Mouse (Mus musculus) macrophage (primary cell): ENCODE results near the gene Rhox4b. TPM values are rescaled to one million over a fixed set of nuclear protein-coding genes. Genes with fewer than 3 reads are reported as not detected.
"Not testable (repeated sequence)": the region's sequence is repeated elsewhere in the genome, so short reads cannot be mapped to it uniquely, and the experiment has no call there.

Experiments used
- H3K27ac ChIP-seq: fragments of 350-480 bp; formaldehyde crosslinking; 2 replicates; pipeline ENCODE4 v1.9.0; 2021
- H3K36me3 ChIP-seq: fragments of 350-480 bp; formaldehyde crosslinking; 2 replicates; pipeline ENCODE4 v1.9.0; 2021; ENCODE audit errors: inconsistent target
- H3K4me3 ChIP-seq: fragments of 350-480 bp; formaldehyde crosslinking; 2 replicates; pipeline ENCODE4 v1.9.0; 2021; ENCODE audit errors: inconsistent target
- H3K79me2 ChIP-seq: fragments of 350-480 bp; formaldehyde crosslinking; 2 replicates; pipeline ENCODE4 v1.9.0; 2021; ENCODE audit errors: inconsistent target
- WGBS: methylation state at CpG from one replicate; pipeline ENCODE4 v1.1.7; 2026; ENCODE audit warnings: inconsistent platforms; ENCODE audit not compliant: missing documents; 5-methylcytosine and 5-hydroxymethylcytosine counted together
- polyA plus RNA-seq: library from polyadenylated mRNA; stranded (reverse); fragments of 250-400 nt; gene quantifications from 3 replicates; pipeline ENCODE4 v1.2.4, GENCODE M21; 2018; ENCODE audit warnings: inconsistent platforms
- total RNA-seq, 78 experiments: library from RNA; depleted of rRNA; stranded (reverse); fragments of 250-400 nt; gene quantifications; 1 replicate in 9 of 78; 2 replicates in 24 of 78; 3 replicates in 43 of 78; 4 replicates in 2 of 78; pipeline ENCODE4 v1.2.4; 2018; ENCODE audit warnings: inconsistent platforms in 56 of 78

Gene Rhox4b
- not detected for total RNA-seq (2018; cell fraction: chromatin; rRNA removed)
- not detected for total RNA-seq (2018; cell fraction: cytosol; rRNA removed)
- not detected for total RNA-seq (2018; cell fraction: nucleus; rRNA removed)
- not detected in 3 replicates for polyA plus RNA-seq

DNA sequence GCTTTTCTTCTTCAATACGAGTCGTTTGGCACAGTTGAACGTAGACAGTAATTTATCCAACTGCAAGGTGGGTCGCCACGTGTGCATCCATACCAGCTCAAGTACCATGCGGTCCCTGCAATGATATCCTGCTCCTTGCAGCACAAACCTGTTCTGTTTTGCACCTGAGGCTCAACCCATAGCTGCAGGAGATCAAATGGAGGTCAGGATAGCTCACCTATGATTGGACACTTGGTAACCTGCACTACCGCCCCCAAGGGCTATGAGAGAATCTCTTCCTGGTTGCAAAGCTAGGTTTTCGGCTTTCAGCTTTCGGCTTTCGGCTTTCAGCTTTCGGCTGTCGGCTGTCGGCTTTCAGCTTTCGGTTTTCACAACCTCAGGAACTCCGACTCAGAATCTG, at the start of gene Rhox4b:
Gene Rhox4b (plus strand): TSS at position 301 of the 400 bp plus-strand sequence.
- H3K4me3 ChIP-seq, H3K79me2 ChIP-seq, H3K36me3 ChIP-seq, H3K27ac ChIP-seq: not testable (repeated sequence)
- WGBS: 91% methylated on average over 6 of the region's 15 CpGs

DNA sequence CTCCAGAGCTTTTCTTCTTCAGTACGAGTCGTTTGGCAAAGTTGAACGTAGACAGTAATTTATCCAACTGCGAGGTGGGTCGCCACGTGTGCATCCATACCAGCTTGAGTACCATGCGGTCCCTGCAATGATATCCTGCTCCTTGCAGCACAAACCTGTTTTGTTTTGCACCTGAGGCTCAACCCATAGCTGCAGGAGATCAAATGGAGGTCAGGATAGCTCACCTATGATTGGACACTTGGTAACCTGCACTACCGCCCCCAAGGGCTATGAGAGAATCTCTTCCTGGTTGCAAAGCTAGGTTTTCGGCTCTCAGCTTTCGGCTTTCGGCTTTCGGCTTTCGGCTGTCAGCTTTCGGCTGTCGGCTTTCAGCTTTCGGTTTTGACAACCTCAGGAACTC, 41.7 kb upstream of the Rhox4b start, which contains the start of gene Rhox4a2:
Gene Rhox4a2 (plus strand): TSS at position 301 of the 400 bp plus-strand sequence.
- not testable (repeated sequence) for H3K36me3 ChIP-seq, H3K79me2 ChIP-seq, H3K27ac ChIP-seq, H3K4me3 ChIP-seq
- no CpG with 5 or more reads among the region's 16 CpGs for WGBS

GRCm38 (mm10) chrX:37411767-37412166, 20.5 kb upstream of the Rhox4b start, which contains the start of gene Rhox2b:
TSS of gene Rhox2b (plus strand) at chrX:37412067.
- not testable (repeated sequence) for H3K27ac ChIP-seq, H3K36me3 ChIP-seq, H3K4me3 ChIP-seq, H3K79me2 ChIP-seq
- no CpG with 5 or more reads among the region's 9 CpGs for WGBS

- not testable (repeated sequence) for H3K27ac ChIP-seq, H3K36me3 ChIP-seq, H3K4me3 ChIP-seq, H3K79me2 ChIP-seq
- no CpG with 5 or more reads among the region's 10 CpGs for WGBS
Measured at GRCm38 (mm10) chrX:37453380-37453779, 21.1 kb downstream of the Rhox4b start, which contains the start of gene Rhox2c. TSS of gene Rhox2c (plus strand) at chrX:37453680.

DNA sequence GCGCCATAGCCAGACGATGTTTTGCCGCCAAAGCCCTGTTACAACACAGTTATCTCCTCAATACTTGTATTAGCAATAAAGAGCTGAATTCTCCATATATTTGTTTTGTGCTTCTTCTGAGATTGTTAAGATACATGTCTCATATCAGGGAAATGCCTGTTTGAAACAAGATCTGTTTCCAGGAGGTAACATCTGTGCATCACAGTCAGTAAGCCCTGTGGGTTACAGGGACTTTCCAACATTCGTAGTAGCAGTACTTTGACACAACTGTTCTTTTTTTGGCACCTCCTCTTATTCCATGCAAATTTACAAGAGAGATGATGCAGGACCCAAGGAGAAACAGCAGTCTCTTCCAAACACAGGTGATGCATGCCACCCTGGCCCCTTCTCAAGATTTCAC, 26.0 kb downstream of the Rhox4b start, which contains the start of gene Rhox3c:
Gene Rhox3c (plus strand): TSS at position 301 of the 400 bp plus-strand sequence.
- H3K36me3 ChIP-seq, H3K27ac ChIP-seq, H3K79me2 ChIP-seq, H3K4me3 ChIP-seq: not testable (repeated sequence)
- no CpG with 5 or more reads among the region's 4 CpGs for WGBS

DNA sequence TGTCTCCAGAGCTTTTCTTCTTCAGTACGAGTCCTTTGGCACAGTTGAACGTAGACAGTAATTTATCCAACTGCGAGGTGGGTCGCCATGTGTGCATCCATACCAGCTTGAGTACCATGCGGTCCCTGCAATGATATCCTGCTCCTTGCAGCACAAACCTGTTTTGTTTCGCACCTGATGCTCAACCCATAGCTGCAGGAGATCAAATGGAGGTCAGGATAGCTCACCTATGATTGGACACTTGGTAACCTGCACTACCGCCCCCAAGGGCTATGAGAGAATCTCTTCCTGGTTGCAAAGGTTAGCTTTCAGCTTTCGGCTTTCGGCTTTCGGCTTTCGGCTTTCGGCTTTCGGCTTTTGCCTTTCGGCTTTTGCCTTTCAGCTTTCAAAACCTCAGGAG, 47.7 kb downstream of the Rhox4b start, which contains the start of gene Rhox4c:
Gene Rhox4c (plus strand): TSS at position 301 of the 400 bp plus-strand sequence.
- WGBS: 92% methylated on average over 12 of the region's 14 CpGs
- H3K27ac ChIP-seq, H3K36me3 ChIP-seq, H3K4me3 ChIP-seq, H3K79me2 ChIP-seq: not testable (repeated sequence)

Other genes with a start within 250 kb of the Rhox4b start
- 328 to 367 TPM (median 332 TPM) in 3 replicates for gene Ndufa1, start 241.3 kb upstream of the Rhox4b start, polyA plus RNA-seq
- gene Rnf113a1, start 241.2 kb upstream of the Rhox4b start, polyA plus RNA-seq: 1.6 to 2.0 TPM (median 1.7 TPM) in 3 replicates
- not detected in 3 replicates for gene Gm9, start 221.5 kb upstream of the Rhox4b start, polyA plus RNA-seq
- not detected in 3 replicates for gene Rhox1, start 210.2 kb upstream of the Rhox4b start, polyA plus RNA-seq
- not detected in 3 replicates for gene Rhox2a, start 187.5 kb upstream of the Rhox4b start, polyA plus RNA-seq
- not detected in 3 replicates for gene Rhox3a, start 182.6 kb upstream of the Rhox4b start, polyA plus RNA-seq
- not detected in 3 replicates for gene Rhox4a, start 167.2 kb upstream of the Rhox4b start, polyA plus RNA-seq
- not detected in 3 replicates for gene Rhox3a2, start 52.5 kb upstream of the Rhox4b start, polyA plus RNA-seq
- gene Rhox4a2, start 41.6 kb upstream of the Rhox4b start, polyA plus RNA-seq: not detected in 3 replicates
- not detected in 3 replicates for gene Rhox2b, start 20.4 kb upstream of the Rhox4b start, polyA plus RNA-seq
- gene Rhox2c, start 21.2 kb downstream of the Rhox4b start, polyA plus RNA-seq: not detected in 3 replicates
- gene Rhox3c, start 26.1 kb downstream of the Rhox4b start, polyA plus RNA-seq: not detected in 3 replicates
- gene Rhox4c, start 47.8 kb downstream of the Rhox4b start, polyA plus RNA-seq: not detected in 3 replicates
- not detected in 3 replicates for gene Rhox2d, start 60.9 kb downstream of the Rhox4b start, polyA plus RNA-seq
- not detected in 3 replicates for gene Rhox4d, start 81.9 kb downstream of the Rhox4b start, polyA plus RNA-seq
- not detected in 3 replicates for gene Rhox2e, start 98.0 kb downstream of the Rhox4b start, polyA plus RNA-seq
- not detected in 3 replicates for gene Rhox3e, start 109.5 kb downstream of the Rhox4b start, polyA plus RNA-seq
- gene Rhox4e, start 124.9 kb downstream of the Rhox4b start, polyA plus RNA-seq: not detected in 3 replicates
- gene Rhox2f, start 138.9 kb downstream of the Rhox4b start, polyA plus RNA-seq: not detected in 3 replicates
- gene Rhox3f, start 148.5 kb downstream of the Rhox4b start, polyA plus RNA-seq: not detected in 3 replicates
- gene Rhox4f, start 175.2 kb downstream of the Rhox4b start, polyA plus RNA-seq: not detected in 3 replicates
- gene Rhox3g, start 196.1 kb downstream of the Rhox4b start, polyA plus RNA-seq: not detected in 3 replicates
- gene Rhox2g, start 211.0 kb downstream of the Rhox4b start, polyA plus RNA-seq: not detected in 3 replicates
- gene Rhox4g, start 218.8 kb downstream of the Rhox4b start, polyA plus RNA-seq: not detected in 3 replicates
- not detected in 3 replicates for gene Rhox3h, start 236.3 kb downstream of the Rhox4b start, polyA plus RNA-seq
- gene Rhox2h, start 240.8 kb downstream of the Rhox4b start, polyA plus RNA-seq: not detected in 3 replicates